Mouse (Mus musculus) 416B (cell line): ENCODE data around the gene Tmco2.
"Not testable (repeated sequence)": the region's sequence is repeated elsewhere in the genome, so short reads cannot be mapped to it uniquely, and the experiment has no call there.

Source experiments
- DNase-seq: peaks from one replicate; pipeline ENCODE4 v3.0.0; 2011; ENCODE audit warnings: low read depth

The Tmco2 gene

DNA sequence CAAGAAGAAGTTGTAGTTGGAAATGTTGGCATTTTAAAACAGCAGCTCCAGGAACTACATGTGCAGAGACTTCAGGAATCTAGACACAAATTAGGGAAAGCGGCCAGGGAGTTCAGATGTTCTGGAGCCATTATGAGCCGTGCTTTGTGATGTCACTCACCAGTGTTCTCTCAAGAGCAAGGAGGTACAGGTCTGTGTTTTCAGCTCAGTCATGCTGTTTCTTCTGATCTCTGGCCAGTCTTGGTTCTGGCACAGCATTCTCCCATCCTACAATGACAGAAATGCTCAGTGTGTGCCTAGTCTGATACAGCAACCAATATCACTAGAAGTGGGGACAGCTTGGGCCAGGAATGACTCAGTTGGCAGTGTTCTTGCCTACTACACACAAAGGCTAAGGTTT lies at the start of gene Tmco2:
Tmco2 (minus strand) TSS at position 101 of the 400 bp plus-strand sequence.
- no peak for DNase-seq

GRCm38 (mm10) chr4:121103304-121103703 lies 5.7 kb downstream of the Tmco2 start:
- DNase-seq: no peak

DNA sequence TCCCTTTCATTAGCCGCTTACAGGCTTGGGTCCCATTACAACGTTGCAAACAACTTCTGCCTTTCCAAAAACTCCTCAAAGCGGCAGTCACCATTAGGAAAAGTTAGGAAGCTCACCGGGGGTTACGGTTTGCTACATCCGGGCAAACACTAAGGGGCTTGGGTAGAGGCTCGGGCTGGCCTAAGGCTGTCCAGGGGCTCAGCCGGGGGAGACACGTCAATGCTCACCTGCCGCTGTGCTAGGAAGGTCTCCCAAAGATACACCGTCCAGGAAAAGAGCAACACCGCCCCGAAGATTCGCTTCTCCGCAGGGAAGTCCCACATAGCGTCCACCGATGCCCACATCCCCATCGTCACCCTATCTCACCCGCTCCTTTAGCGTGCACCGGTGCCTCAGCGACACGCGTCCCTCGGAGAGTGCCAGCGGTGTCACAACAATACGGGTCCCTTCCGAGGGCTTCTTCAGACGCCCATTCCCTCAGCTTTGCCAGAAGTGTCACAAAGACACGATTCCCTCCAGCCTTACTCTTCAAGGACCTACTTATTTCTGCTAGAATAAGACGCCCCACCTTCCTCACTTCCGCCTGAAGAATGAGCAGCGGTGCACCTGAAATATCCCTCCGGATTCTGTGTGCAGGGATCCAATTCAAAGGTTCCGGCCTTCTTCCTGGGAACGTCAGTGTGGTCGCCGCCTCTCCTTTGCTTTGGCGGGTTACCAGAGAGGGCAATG lies 11.2 kb downstream of the Tmco2 start, which contains the start of gene Zmpste24:
Zmpste24 (minus strand) TSS at position 592 of the 729 bp plus-strand sequence.
- DNase-seq: peak; percentile 97

- no peak for DNase-seq
Measured at GRCm38 (mm10) chr4:121090211-121090610, 18.8 kb downstream of the Tmco2 start.

DNA sequence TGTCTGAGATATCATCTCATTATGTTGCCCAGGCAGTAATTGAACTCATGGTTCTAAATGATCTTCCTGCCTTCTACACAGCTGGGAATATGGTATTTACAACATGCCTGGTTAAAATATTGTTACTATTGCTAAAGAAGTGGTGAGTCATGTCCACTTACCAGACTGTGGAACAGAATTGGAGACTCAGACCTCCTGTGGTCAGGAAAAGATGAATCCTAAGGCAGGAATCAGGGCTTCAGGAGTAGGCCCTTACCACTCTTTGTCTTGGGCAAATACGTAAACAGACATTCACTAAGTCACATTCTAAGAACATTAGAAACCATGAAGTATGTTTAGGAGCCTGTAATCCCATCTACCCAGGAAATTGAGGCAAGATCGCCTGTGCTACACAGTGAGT lies 20.3 kb downstream of the Tmco2 start:
- DNase-seq: peak; percentile 56

DNA sequence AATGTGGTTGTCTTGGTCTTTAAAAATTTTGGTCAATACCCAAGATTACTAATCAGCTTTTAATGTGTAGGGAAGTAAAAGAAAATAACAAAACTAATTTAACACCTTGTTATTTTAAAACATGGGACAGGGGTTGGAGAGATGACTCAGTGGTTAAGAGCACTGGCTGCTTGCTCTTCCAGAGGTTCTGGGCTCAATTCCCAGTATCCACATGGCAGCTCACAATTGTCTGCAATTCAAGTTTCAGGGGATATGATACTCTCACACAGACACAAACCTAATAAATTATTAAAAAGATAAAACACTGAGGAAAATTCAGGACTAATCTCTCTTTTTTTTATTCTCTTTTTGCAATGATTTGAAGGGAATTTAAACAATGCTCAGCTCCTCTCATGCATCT lies 24.5 kb downstream of the Tmco2 start:
- DNase-seq: no peak

DNA sequence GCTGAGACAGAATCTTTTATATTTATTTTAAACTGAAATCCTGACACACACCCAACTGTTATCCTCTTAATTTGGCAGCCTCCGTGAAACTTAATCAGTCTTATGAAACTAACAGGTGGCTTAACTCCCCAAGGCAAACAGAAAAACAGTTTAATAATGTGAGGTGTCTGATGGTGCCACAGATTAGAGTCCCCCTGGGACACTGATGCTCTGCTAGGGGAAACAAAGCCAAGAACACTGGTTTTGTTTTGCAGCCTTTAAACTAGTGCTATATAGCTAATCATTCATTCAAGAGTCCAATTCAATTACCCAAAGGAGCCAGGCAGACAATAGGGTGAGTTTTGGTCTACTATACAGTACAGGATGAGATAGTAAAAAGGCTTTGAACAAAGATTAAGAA lies 28.6 kb downstream of the Tmco2 start:
- no peak for DNase-seq

- DNase-seq: no peak
Measured at GRCm38 (mm10) chr4:121077915-121078646, 30.9 kb downstream of the Tmco2 start.

DNA sequence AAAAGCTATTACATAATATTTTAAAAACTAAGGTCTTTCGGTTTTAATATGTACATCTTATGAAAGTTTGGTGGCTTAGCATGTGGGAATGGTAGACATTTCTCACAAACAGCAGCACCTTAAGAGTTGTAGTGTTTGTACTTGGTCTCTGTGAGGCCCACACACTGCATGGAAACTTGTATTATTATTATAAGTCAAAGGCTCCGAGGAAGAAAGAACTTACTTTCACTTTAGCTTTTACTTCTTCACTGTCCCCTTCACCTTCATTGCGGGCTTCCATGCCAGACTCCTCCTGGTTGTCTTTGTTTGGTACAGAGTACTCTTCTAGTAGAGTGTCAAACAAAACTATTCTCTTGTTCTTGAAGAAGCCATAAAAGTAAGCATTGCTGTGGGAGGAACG lies 34.8 kb downstream of the Tmco2 start:
- DNase-seq: no peak

- DNase-seq: no peak
Measured at GRCm38 (mm10) chr4:121065336-121065735, 43.7 kb downstream of the Tmco2 start.

DNA sequence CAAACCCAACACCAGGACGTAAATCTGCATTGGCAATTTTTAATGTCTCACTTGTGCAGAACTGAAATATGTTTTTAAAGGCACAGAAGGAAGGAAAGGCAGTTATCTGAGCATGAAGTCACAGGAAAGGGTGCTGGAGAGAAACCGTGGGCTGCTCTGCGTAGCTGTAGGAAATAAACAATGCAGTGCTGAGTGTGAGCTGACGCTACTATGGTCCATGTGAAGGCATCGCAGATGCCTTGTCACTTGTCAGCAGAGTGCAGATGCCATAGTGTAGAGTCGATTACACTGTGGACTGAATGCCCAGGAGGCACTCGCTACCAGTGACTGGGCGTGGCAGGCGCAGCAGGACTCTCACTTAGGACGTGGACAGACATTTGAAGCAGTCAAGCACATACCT lies 49.8 kb downstream of the Tmco2 start:
- not testable (repeated sequence) for DNase-seq

DNA sequence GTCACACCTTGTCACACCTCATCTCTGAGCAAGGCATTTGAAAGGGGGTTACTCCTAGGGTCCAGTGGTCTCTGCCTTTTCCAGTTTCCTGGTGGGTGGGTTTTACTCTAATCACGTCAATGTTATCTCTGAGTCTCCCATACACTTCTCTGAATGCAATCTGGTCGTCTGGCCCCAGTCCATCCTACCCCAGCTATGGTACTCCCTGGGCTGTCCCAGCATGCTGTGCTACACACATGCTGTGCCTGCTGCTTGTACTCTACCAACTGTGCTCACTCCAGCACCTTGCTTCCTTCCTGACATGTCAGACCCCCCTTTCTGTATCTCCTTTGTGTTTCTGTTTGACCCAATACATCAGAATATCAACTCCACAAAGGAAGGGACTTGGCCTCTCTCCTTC lies 52.0 kb downstream of the Tmco2 start:
- DNase-seq: no peak

- peak; percentile 5 for DNase-seq
Measured at GRCm38 (mm10) chr4:121056342-121056741, 52.7 kb downstream of the Tmco2 start.
